Mouse (Mus musculus) lung, postnatal 0 days (tissue): ENCODE measurements around the gene Plxdc1.

ENCODE experiments used
- CTCF ChIP-seq: IDR thresholded peaks from 2 replicates; pipeline ENCODE4 v1.5.1; 2016; ENCODE audit warnings: antibody characterized with exemption, mild to moderate bottlenecking
- EP300 ChIP-seq: IDR thresholded peaks from 2 replicates; pipeline ENCODE4 v1.6.1; 2016; ENCODE audit warnings: antibody characterized with exemption, mild to moderate bottlenecking, control low read depth

- TF ChIP-seq CTCF (0 out of 2 replicates have a peak, but pooled peaks have one; percentile 11), EP300 (no peak)
These were observed 2.4 kb upstream of the Plxdc1 start for GRCm38 (mm10) chr11:97988530-97989096.
